Comparison of ENCODE assay signal across 8 mouse cellular contexts in genomic region chr10:26375351-26375751, GRCm38 (mm10). TPM values are rescaled to one million over a fixed set of nuclear protein-coding genes. Genes with fewer than 3 reads are reported as not detected.
DNase-seq lines count a peak whose midpoint lies in the region; ATAC-seq and TF ChIP-seq lines count a peak whose summit lies in the region.

No protein-coding gene starts in this region.

- peak overlapping the region; percentile 87 for H3K4me3 ChIP-seq in heart, embryonic 11.5 days (ENCODE audit: low read depth, low read length)
- H3K4me3 ChIP-seq in C2C12 (ENCODE audit: insufficient read depth, poor library complexity, severe bottlenecking) = peak overlapping the region; percentile 64
- H3K4me3 ChIP-seq in hindbrain, postnatal 0 days (ENCODE audit: low read length) = peak overlapping the region; percentile 86
- peak overlapping the region; percentile 91 for H3K4me3 ChIP-seq in midbrain, embryonic 16.5 days (ENCODE audit: low read depth, low read length)

- peak overlapping the region; percentile 82 for H3K27ac ChIP-seq in heart, embryonic 11.5 days (ENCODE audit: low read depth, low read length)
- peak overlapping the region; percentile 91 for H3K27ac ChIP-seq in hindbrain, postnatal 0 days
- H3K27ac ChIP-seq in midbrain, embryonic 16.5 days (ENCODE audit: low read length) = peak overlapping the region; percentile 96

- H3K4me2 ChIP-seq in heart, embryonic 11.5 days = peak overlapping the region; percentile 89
- peak overlapping the region; percentile 76 for H3K4me2 ChIP-seq in hindbrain, postnatal 0 days (ENCODE audit: low read depth, low read length)
- H3K4me2 ChIP-seq in midbrain, embryonic 16.5 days (ENCODE audit: low read length) = peak overlapping the region; percentile 99

- peak overlapping the region; percentile 90 for H3K9ac ChIP-seq in heart, embryonic 11.5 days (ENCODE audit: low read depth, low read length)
- H3K9ac ChIP-seq in hindbrain, postnatal 0 days (replicated peaks; ENCODE audit: low read length) = peak overlapping the region; percentile 80
- H3K9ac ChIP-seq in midbrain, embryonic 16.5 days (ENCODE audit: low read depth, low read length) = peak overlapping the region; percentile 90

- WGBS in heart, embryonic 11.5 days (ENCODE audit: insufficient replicate concordance) = under 1% methylated on average over 21 of the region's 30 CpGs
- WGBS in hindbrain, postnatal 0 days = 0% methylated on average over 18 of the region's 30 CpGs
- WGBS in midbrain, embryonic 16.5 days = under 1% methylated on average over 17 of the region's 30 CpGs

- H3K4me1 ChIP-seq in heart, embryonic 11.5 days (ENCODE audit: control insufficient read depth, insufficient read depth, low read length) = no peaks in the 10 kb centered on the region; the same call in 1 of the 2 replicates
- H3K4me1 ChIP-seq in hindbrain, postnatal 0 days (ENCODE audit: insufficient read depth, low read length) = 0 out of 2 replicates have a peak, but pooled peaks cover 2% of the 10 kb centered on the region
- H3K4me1 ChIP-seq in midbrain, embryonic 16.5 days (ENCODE audit: control insufficient read depth, insufficient read depth, low read length) = peaks cover 21% of the 10 kb centered on the region

- H3K36me3 ChIP-seq in heart, embryonic 11.5 days (ENCODE audit: control insufficient read depth, insufficient read depth, low read length) = no peaks in the 10 kb centered on the region
- no peaks in the 10 kb centered on the region for H3K36me3 ChIP-seq in C2C12 (ENCODE audit: control insufficient read depth, insufficient read depth)
- H3K36me3 ChIP-seq in hindbrain, postnatal 0 days (ENCODE audit: insufficient read depth, low read length) = no peaks in the 10 kb centered on the region
- no peaks in the 10 kb centered on the region for H3K36me3 ChIP-seq in midbrain, embryonic 16.5 days (ENCODE audit: control insufficient read depth, insufficient read depth, low read length)

- ATAC-seq in heart, embryonic 11.5 days (replicated peaks; ENCODE audit: insufficient number of reproducible peaks, low FRiP score, low TSS enrichment) = peak; percentile 19; the same call in 1 of the 2 replicates
- ATAC-seq in common myeloid progenitor, adult 5-6 weeks (replicated peaks; ENCODE audit: low read depth, poor library complexity, severe bottlenecking) = peak; percentile 26
- ATAC-seq in hindbrain, postnatal 0 days = peak; percentile 46
- peak; percentile 64 for ATAC-seq in midbrain, embryonic 16.5 days
- ATAC-seq in megakaryocyte-erythroid progenitor cell, adult 5-6 weeks (replicated peaks; ENCODE audit: low FRiP score, low TSS enrichment, poor library complexity, severe bottlenecking) = no peak

- no peaks in the 10 kb centered on the region for H3K79me2 ChIP-seq in C2C12 (ENCODE audit: control insufficient read depth, insufficient read depth)

- H3K27me3 ChIP-seq in heart, embryonic 11.5 days (ENCODE audit: control insufficient read depth, insufficient read depth, low read length) = no peaks in the 10 kb centered on the region
- H3K27me3 ChIP-seq in C2C12 (ENCODE audit: control insufficient read depth, insufficient read depth, insufficient read length) = no peaks in the 10 kb centered on the region
- no peaks in the 10 kb centered on the region for H3K27me3 ChIP-seq in hindbrain, postnatal 0 days (ENCODE audit: insufficient read depth, low read length)
- H3K27me3 ChIP-seq in midbrain, embryonic 16.5 days (ENCODE audit: control insufficient read depth, insufficient read depth, low read depth, low read length) = no peaks in the 10 kb centered on the region

- peak overlapping the region; percentile 79 for H3ac ChIP-seq in C2C12 (ENCODE audit: control insufficient read depth, insufficient read length, low read depth)

- H3K79me3 ChIP-seq in C2C12 (ENCODE audit: low read depth) = no peaks in the 10 kb centered on the region

- no peaks in the 10 kb centered on the region for H3K9me3 ChIP-seq in heart, embryonic 11.5 days (replicated peaks; ENCODE audit: control insufficient read depth, low read length)
- H3K9me3 ChIP-seq in hindbrain, postnatal 0 days (ENCODE audit: low read length) = no peaks in the 10 kb centered on the region
- no peaks in the 10 kb centered on the region for H3K9me3 ChIP-seq in midbrain, embryonic 16.5 days (replicated peaks; ENCODE audit: control insufficient read depth, low read length, poor library complexity, severe bottlenecking)

- intact Hi-C loops in heart, postnatal 10 days (cut with DNase I) = no loop called here

- no peak for DNase-seq in heart, postnatal 10 days
- peak; percentile 50 for DNase-seq in hindbrain, postnatal 0 days (ENCODE audit: low spot score)
- DNase-seq in layer of hippocampus, adult 9-10 months (ENCODE audit: low spot score) = no peak

- no peak for TF ChIP-seq CTCF in C2C12 (IDR thresholded peaks at IDR 0.05; ENCODE audit: control insufficient read depth, insufficient read depth, insufficient read length)
- TF ChIP-seq CTCF in hindbrain, postnatal 0 days (IDR thresholded peaks at IDR 0.05; ENCODE audit: low read depth) = no peak

TF ChIP-seq in C2C12, 6 proteins besides CTCF, POLR2A, EP300 and RAD21:
- TF ChIP-seq CEBPB (IDR thresholded peaks at IDR 0.05; ENCODE audit: low read depth) (no peak), USF1 (IDR thresholded peaks at IDR 0.05; ENCODE audit: low read depth) (no peak), FOSL1 (IDR thresholded peaks at IDR 0.05; ENCODE audit: insufficient read depth, low read length, poor library complexity, severe bottlenecking) (no peak), MYOD1 (IDR thresholded peaks at IDR 0.05; ENCODE audit: control insufficient read depth, insufficient read length, low read depth) (no peak), MYOG (IDR thresholded peaks at IDR 0.05; ENCODE audit: control insufficient read depth, extremely low read depth, insufficient read length) (no peak), MAX (IDR thresholded peaks at IDR 0.05) (no peak)

RNA-seq across cellular contexts. Expression of gene L3mbtl3, which starts 0.4 kb away (rescaled TPM):
- polyA plus RNA-seq in heart, embryonic 11.5 days (2014; fragmentation: Nextera tagmentation; extraction: Ambion mirVana) = 11.4 and 12.4 TPM in 2 replicates
- total RNA-seq in heart, postnatal 10 days (2021) = 10 to 100 TPM; 11.1 to 13.4 TPM
- polyA plus RNA-seq in C2C12 (2012; fragmentation: generic; extraction: Trizol) = 2.3 TPM
- total RNA-seq in common myeloid progenitor, adult 5-6 weeks (2017) = 27.2 and 31.3 TPM in 2 replicates
- total RNA-seq in hindbrain, postnatal 0 days (2014; rRNA removed) = 26.4 and 31.4 TPM in 2 replicates
- 13.7 and 15.7 TPM in 2 replicates for polyA plus RNA-seq in hindbrain, postnatal 0 days (2015; fragmentation: Nextera tagmentation; extraction: Ambion mirVana)
- polyA plus RNA-seq in midbrain, embryonic 16.5 days (2015; fragmentation: Nextera tagmentation; extraction: Ambion mirVana) = 35.4 and 38.7 TPM in 2 replicates
- 4.2 and 4.3 TPM in 2 replicates for total RNA-seq in megakaryocyte-erythroid progenitor cell, adult 5-6 weeks (2014; fragmentation: Nextera tagmentation)
- total RNA-seq in megakaryocyte-erythroid progenitor cell, adult 5-6 weeks (2017) = 4.2 and 5.9 TPM in 2 replicates
